Mouse (Mus musculus): ENCODE results near the gene Cd52.
"Not testable (repeated sequence)": the region's sequence is repeated elsewhere in the genome, so short reads cannot be mapped to it uniquely, and the experiment has no call there.

Gene Cd52

GRCm38 (mm10) chr4:134094923-134095547 is at the start of gene Cd52:
TSS of gene Cd52 (minus strand) at chr4:134095082.
- DNase-seq: no peak

- DNase-seq: not testable (repeated sequence)
These were observed 49.4 kb upstream of the Cd52 start for GRCm38 (mm10) chr4:134144297-134144696.

GRCm38 (mm10) chr4:134138857-134139256 is 44.0 kb upstream of the Cd52 start:
- no peak for DNase-seq

- DNase-seq: no peak
These were observed 41.5 kb upstream of the Cd52 start for GRCm38 (mm10) chr4:134136280-134136926.

GRCm38 (mm10) chr4:134132519-134133095 is 37.7 kb upstream of the Cd52 start:
- no peak for DNase-seq

GRCm38 (mm10) chr4:134132117-134132516 is 37.2 kb upstream of the Cd52 start:
- no peak for DNase-seq

GRCm38 (mm10) chr4:134129482-134129881 is 34.6 kb upstream of the Cd52 start:
- DNase-seq: no peak

- DNase-seq: no peak
These were observed 34.1 kb upstream of the Cd52 start for GRCm38 (mm10) chr4:134128983-134129362.

GRCm38 (mm10) chr4:134128221-134128982 is 33.5 kb upstream of the Cd52 start, which contains the start of gene Sh3bgrl3:
TSS of gene Sh3bgrl3 (minus strand) at chr4:134128789.
- peak; percentile 81 to 87 for DNase-seq

GRCm38 (mm10) chr4:134127793-134128192 is 32.9 kb upstream of the Cd52 start:
- no peak for DNase-seq

- no peak for DNase-seq
These were observed 32.2 kb upstream of the Cd52 start for GRCm38 (mm10) chr4:134127121-134127455.

GRCm38 (mm10) chr4:134126300-134127120 is 31.6 kb upstream of the Cd52 start:
- DNase-seq: no peak

- no peak for DNase-seq
These were observed 30.6 kb upstream of the Cd52 start for GRCm38 (mm10) chr4:134125383-134126060.

GRCm38 (mm10) chr4:134123680-134124551 is 29.0 kb upstream of the Cd52 start:
- no peak for DNase-seq

- DNase-seq: no peak
These were observed 28.3 kb upstream of the Cd52 start for GRCm38 (mm10) chr4:134123147-134123546.

- DNase-seq: no peak
These were observed 27.4 kb upstream of the Cd52 start for GRCm38 (mm10) chr4:134122281-134122680.

- DNase-seq: no peak
These were observed 26.7 kb upstream of the Cd52 start for GRCm38 (mm10) chr4:134121571-134121970.

GRCm38 (mm10) chr4:134120916-134121315 is 26.0 kb upstream of the Cd52 start:
- no peak for DNase-seq

GRCm38 (mm10) chr4:134120192-134120805 is 25.4 kb upstream of the Cd52 start:
- DNase-seq: no peak

- no peak for DNase-seq
These were observed 24.8 kb upstream of the Cd52 start for GRCm38 (mm10) chr4:134119644-134120043.

GRCm38 (mm10) chr4:134119042-134119441 is 24.2 kb upstream of the Cd52 start:
- DNase-seq: no peak

Data from kidney, adult 8-10 months (tissue).